In genomic region chr11:69331152-69331551, GRCm38 (mm10) we compare ENCODE assay signal across 10 mouse cellular contexts. TPM values are rescaled to one million over a fixed set of nuclear protein-coding genes. Genes with fewer than 3 reads are reported as not detected.
A peak's percentile ranks its signal among the peaks of the same experiment; 100 is the strongest.
DNase-seq lines count a peak whose midpoint lies in the region; ATAC-seq and TF ChIP-seq lines count a peak whose summit lies in the region.
"Had no signal": no experiment of that assay in that cellular context is flagged by ENCODE, and none has a peak within 500 bp of the region (broad histone marks: within the 10 kb centered on the region; RNA-seq: fewer than 3 reads in every experiment).

No protein-coding gene starts in this region.

- TF ChIP-seq CTCF in kidney, postnatal 0 days (IDR thresholded peaks at IDR 0.05; ENCODE audit: low read depth) = no peak

- H3K4me1 ChIP-seq in kidney, postnatal 0 days (replicated peaks; ENCODE audit: insufficient read depth, low read length) = peaks cover 25% of the 10 kb centered on the region; the same call in 1 of the 2 replicates
- H3K4me1 ChIP-seq in kidney, embryonic 16.5 days (ENCODE audit: insufficient read depth, low read length) = peaks cover 29% of the 10 kb centered on the region
- H3K4me1 ChIP-seq in forebrain, embryonic 16.5 days (replicated peaks; ENCODE audit: control insufficient read depth, insufficient read depth, low read length) = peaks cover 22% of the 10 kb centered on the region
- H3K4me1 ChIP-seq in midbrain, embryonic 14.5 days (ENCODE audit: control insufficient read depth, insufficient read depth, low read length) = peaks cover 20% of the 10 kb centered on the region

- H3K9ac ChIP-seq in kidney, postnatal 0 days (ENCODE audit: low read depth, low read length) = no peak overlapping the region
- no peak overlapping the region for H3K9ac ChIP-seq in kidney, embryonic 16.5 days (replicated peaks; ENCODE audit: low read length)
- no peak overlapping the region for H3K9ac ChIP-seq in forebrain, embryonic 16.5 days (replicated peaks; ENCODE audit: low read depth, low read length)
- no peak overlapping the region for H3K9ac ChIP-seq in midbrain, embryonic 14.5 days (replicated peaks; ENCODE audit: low read length)

- WGBS in kidney, postnatal 0 days = 87% methylated on average over 6 of the region's 6 CpGs
- 89% methylated on average over 6 of the region's 6 CpGs for WGBS in kidney, embryonic 16.5 days
- 94% methylated on average over 6 of the region's 6 CpGs for WGBS in forebrain, embryonic 16.5 days
- WGBS in midbrain, embryonic 14.5 days = 95% methylated on average over 6 of the region's 6 CpGs

- H3K36me3 ChIP-seq in kidney, postnatal 0 days (ENCODE audit: insufficient read depth, low read length) = no peaks in the 10 kb centered on the region
- H3K36me3 ChIP-seq in kidney, embryonic 16.5 days (ENCODE audit: insufficient read depth, low read length) = no peaks in the 10 kb centered on the region
- H3K36me3 ChIP-seq in forebrain, embryonic 16.5 days (ENCODE audit: control insufficient read depth, insufficient read depth) = no peaks in the 10 kb centered on the region
- H3K36me3 ChIP-seq in midbrain, embryonic 14.5 days (ENCODE audit: control insufficient read depth, insufficient read depth, low read length) = no peaks in the 10 kb centered on the region

- H3K27me3 ChIP-seq in kidney, postnatal 0 days (ENCODE audit: insufficient read depth, low read length) = no peaks in the 10 kb centered on the region
- peaks cover 6% of the 10 kb centered on the region; the same call in 1 of the 2 replicates for H3K27me3 ChIP-seq in kidney, embryonic 16.5 days (ENCODE audit: insufficient read depth, low read length)
- no peaks in the 10 kb centered on the region for H3K27me3 ChIP-seq in forebrain, embryonic 16.5 days (replicated peaks; ENCODE audit: control insufficient read depth, insufficient read depth, low read length)
- peaks cover 12% of the 10 kb centered on the region for H3K27me3 ChIP-seq in midbrain, embryonic 14.5 days (ENCODE audit: control insufficient read depth, insufficient read depth, low read length)

- H3K9me3 ChIP-seq in kidney, postnatal 0 days (replicated peaks; ENCODE audit: low read length) = no peaks in the 10 kb centered on the region
- H3K9me3 ChIP-seq in kidney, embryonic 16.5 days (ENCODE audit: low read length) = no peaks in the 10 kb centered on the region
- H3K9me3 ChIP-seq in forebrain, embryonic 16.5 days (ENCODE audit: control insufficient read depth, low read length) = no peaks in the 10 kb centered on the region
- no peaks in the 10 kb centered on the region for H3K9me3 ChIP-seq in midbrain, embryonic 14.5 days (ENCODE audit: control insufficient read depth, low read length)

- H3K4me2 ChIP-seq in kidney, postnatal 0 days (ENCODE audit: low read length) = 0 out of 2 replicates have a peak overlapping the region, but pooled peaks have one; percentile 68
- H3K4me2 ChIP-seq in kidney, embryonic 16.5 days (replicated peaks; ENCODE audit: low read depth, low read length) = no peak overlapping the region
- peak overlapping the region; percentile 72; the same call in 1 of the 2 replicates for H3K4me2 ChIP-seq in forebrain, embryonic 16.5 days (ENCODE audit: low read length)
- H3K4me2 ChIP-seq in midbrain, embryonic 14.5 days (ENCODE audit: low read length) = peak overlapping the region; percentile 53

- no peak for ATAC-seq in kidney, postnatal 0 days (replicated peaks; ENCODE audit: low FRiP score, low read depth)
- ATAC-seq in kidney, embryonic 16.5 days (ENCODE audit: low FRiP score, low TSS enrichment) = no peak
- no peak for ATAC-seq in forebrain, embryonic 16.5 days
- no peak for ATAC-seq in midbrain, embryonic 14.5 days (ENCODE audit: low FRiP score, low TSS enrichment)
- no peak for ATAC-seq in megakaryocyte progenitor cell, adult 5-6 weeks (replicated peaks; ENCODE audit: poor library complexity)

- H3K27ac ChIP-seq in kidney, postnatal 0 days = no peak overlapping the region
- no peak overlapping the region for H3K27ac ChIP-seq in kidney, embryonic 16.5 days (ENCODE audit: low read length)
- H3K27ac ChIP-seq in forebrain, embryonic 16.5 days (ENCODE audit: low read length) = no peak overlapping the region
- no peak overlapping the region for H3K27ac ChIP-seq in midbrain, embryonic 14.5 days (replicated peaks; ENCODE audit: low read depth, low read length)

- peak overlapping the region; percentile 49; the same call in 1 of the 2 replicates for H3K4me3 ChIP-seq in kidney, postnatal 0 days (replicated peaks; ENCODE audit: low read depth, low read length)
- H3K4me3 ChIP-seq in kidney, embryonic 16.5 days (ENCODE audit: low read length) = no peak overlapping the region
- no peak overlapping the region for H3K4me3 ChIP-seq in forebrain, embryonic 16.5 days (replicated peaks; ENCODE audit: low read length)
- H3K4me3 ChIP-seq in midbrain, embryonic 14.5 days (replicated peaks; ENCODE audit: low read depth, low read length) = no peak overlapping the region

- no peak for DNase-seq in kidney, postnatal 0 days (ENCODE audit: low spot score)
- peak; percentile 58 to 67 for DNase-seq in adrenal gland, postnatal 36 days
- no peak for DNase-seq in midbrain, embryonic 14.5 days
- DNase-seq in spleen, adult 18-20 months = no peak
- no peak for DNase-seq in retina, postnatal 1 day
- DNase-seq: cerebellum, postnatal 10 days; gastrocnemius, postnatal 14 days had no signal

RNA-seq across cellular contexts. Expression of gene Kcnab3, which starts 5.1 kb away (rescaled TPM):
- polyA plus RNA-seq in kidney, postnatal 0 days (2015; fragmentation: Nextera tagmentation; extraction: Ambion mirVana) = 2.5 and 2.8 TPM in 2 replicates
- 3.3 and 3.8 TPM in 2 replicates for polyA plus RNA-seq in kidney, embryonic 16.5 days (2015; fragmentation: Nextera tagmentation; extraction: Ambion mirVana)
- total RNA-seq in adrenal gland, postnatal 36 days (2021) = 1 to 10 TPM; 6.1 to 7.8 TPM
- polyA plus RNA-seq in forebrain, embryonic 16.5 days (2015; fragmentation: Nextera tagmentation; extraction: Ambion mirVana) = 5.7 and 6.0 TPM in 2 replicates
- polyA plus RNA-seq in midbrain, embryonic 14.5 days (2014; fragmentation: Nextera tagmentation; extraction: Ambion mirVana) = 4.1 and 4.3 TPM in 2 replicates
- 0.07 and 0.34 TPM in 2 replicates for total RNA-seq in megakaryocyte progenitor cell, adult 5-6 weeks (2015)
- 0.14 TPM in 1 of 2 replicates, not detected in the other for total RNA-seq in megakaryocyte progenitor cell, adult 5-6 weeks (2017)

RNA-seq across cellular contexts. Expression of gene Trappc1, which starts 7.4 kb away (rescaled TPM):
- 171 and 173 TPM in 2 replicates for polyA plus RNA-seq in kidney, postnatal 0 days (2015; fragmentation: Nextera tagmentation; extraction: Ambion mirVana)
- 166 and 172 TPM in 2 replicates for polyA plus RNA-seq in kidney, embryonic 16.5 days (2015; fragmentation: Nextera tagmentation; extraction: Ambion mirVana)
- total RNA-seq in adrenal gland, postnatal 36 days (2021) = 10 to 100 TPM; 62.0 to 79.3 TPM
- polyA plus RNA-seq in forebrain, embryonic 16.5 days (2015; fragmentation: Nextera tagmentation; extraction: Ambion mirVana) = 162 and 166 TPM in 2 replicates
- polyA plus RNA-seq in midbrain, embryonic 14.5 days (2014; fragmentation: Nextera tagmentation; extraction: Ambion mirVana) = 189 and 220 TPM in 2 replicates
- total RNA-seq in megakaryocyte progenitor cell, adult 5-6 weeks (2015) = 117 and 136 TPM in 2 replicates
- total RNA-seq in megakaryocyte progenitor cell, adult 5-6 weeks (2017) = 87.2 and 103 TPM in 2 replicates

RNA-seq across cellular contexts. Expression of gene Cntrob, which starts 7.6 kb away (rescaled TPM):
- polyA plus RNA-seq in kidney, postnatal 0 days (2015; fragmentation: Nextera tagmentation; extraction: Ambion mirVana) = 12.6 and 14.5 TPM in 2 replicates
- polyA plus RNA-seq in kidney, embryonic 16.5 days (2015; fragmentation: Nextera tagmentation; extraction: Ambion mirVana) = 22.4 and 23.2 TPM in 2 replicates
- 1 to 10 TPM; 5.9 to 7.1 TPM for total RNA-seq in adrenal gland, postnatal 36 days (2021)
- polyA plus RNA-seq in forebrain, embryonic 16.5 days (2015; fragmentation: Nextera tagmentation; extraction: Ambion mirVana) = 31.0 and 32.5 TPM in 2 replicates
- polyA plus RNA-seq in midbrain, embryonic 14.5 days (2014; fragmentation: Nextera tagmentation; extraction: Ambion mirVana) = 14.9 and 18.6 TPM in 2 replicates
- 30.5 and 49.5 TPM in 2 replicates for total RNA-seq in megakaryocyte progenitor cell, adult 5-6 weeks (2015)
- total RNA-seq in megakaryocyte progenitor cell, adult 5-6 weeks (2017) = 26.9 and 29.8 TPM in 2 replicates

RNA-seq across cellular contexts. Expression of gene Rnf227, which starts 9.1 kb away (rescaled TPM):
- polyA plus RNA-seq in kidney, postnatal 0 days (2015; fragmentation: Nextera tagmentation; extraction: Ambion mirVana) = 15.6 and 18.3 TPM in 2 replicates
- 16.4 and 17.8 TPM in 2 replicates for polyA plus RNA-seq in kidney, embryonic 16.5 days (2015; fragmentation: Nextera tagmentation; extraction: Ambion mirVana)
- 1 to 10 TPM; 4.7 to 6.6 TPM for total RNA-seq in adrenal gland, postnatal 36 days (2021)
- 109 and 144 TPM in 2 replicates for polyA plus RNA-seq in forebrain, embryonic 16.5 days (2015; fragmentation: Nextera tagmentation; extraction: Ambion mirVana)
- 222 and 270 TPM in 2 replicates for polyA plus RNA-seq in midbrain, embryonic 14.5 days (2014; fragmentation: Nextera tagmentation; extraction: Ambion mirVana)
- 4.3 and 6.2 TPM in 2 replicates for total RNA-seq in megakaryocyte progenitor cell, adult 5-6 weeks (2015)
- 5.1 and 7.1 TPM in 2 replicates for total RNA-seq in megakaryocyte progenitor cell, adult 5-6 weeks (2017)

RNA-seq across cellular contexts. Expression of gene Chd3, which starts 38.1 kb away (rescaled TPM):
- 38.0 and 42.3 TPM in 2 replicates for polyA plus RNA-seq in kidney, postnatal 0 days (2015; fragmentation: Nextera tagmentation; extraction: Ambion mirVana)
- polyA plus RNA-seq in kidney, embryonic 16.5 days (2015; fragmentation: Nextera tagmentation; extraction: Ambion mirVana) = 58.6 and 67.2 TPM in 2 replicates
- total RNA-seq in adrenal gland, postnatal 36 days (2021) = 100 to 1,000 TPM in 1 of 2 experiments, 10 to 100 TPM in 1; 78.6 to 119 TPM
- polyA plus RNA-seq in forebrain, embryonic 16.5 days (2015; fragmentation: Nextera tagmentation; extraction: Ambion mirVana) = 132 and 146 TPM in 2 replicates
- polyA plus RNA-seq in midbrain, embryonic 14.5 days (2014; fragmentation: Nextera tagmentation; extraction: Ambion mirVana) = 77.5 and 80.8 TPM in 2 replicates
- 17.0 and 22.4 TPM in 2 replicates for total RNA-seq in megakaryocyte progenitor cell, adult 5-6 weeks (2015)
- total RNA-seq in megakaryocyte progenitor cell, adult 5-6 weeks (2017) = 19.9 and 38.2 TPM in 2 replicates

Comparison
In these comparisons a context has a peak if more than half of its experiments do, and no peak if none do; other contexts are left out.
1. DNase-seq: peak in adrenal gland, postnatal 36 days (2 of 2); none in kidney, postnatal 0 days (single experiment), midbrain, embryonic 14.5 days (single experiment), spleen, adult 18-20 months (0 of 2) and retina, postnatal 1 day (single experiment).